Mouse (Mus musculus): ENCODE measurements around the gene Eomes.

DNA sequence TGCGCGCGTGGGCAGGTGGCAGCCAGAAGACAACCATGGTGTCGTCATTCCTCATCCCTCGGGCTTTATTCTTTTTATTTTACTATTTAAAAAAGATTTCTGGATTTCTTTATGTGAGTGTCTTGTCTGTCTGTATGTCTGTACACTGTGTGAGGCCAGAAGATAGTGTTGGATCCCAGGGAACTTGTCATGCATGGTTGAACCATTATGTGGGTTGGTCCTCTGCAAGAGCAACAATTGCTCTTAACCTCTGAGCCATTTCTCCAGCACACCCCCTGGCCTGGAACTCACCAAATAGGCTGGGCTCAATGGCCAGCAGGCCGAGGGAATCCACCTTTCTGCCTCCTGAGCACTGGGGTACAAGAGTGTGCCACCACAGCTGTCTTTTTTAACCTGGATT is 29.5 kb downstream of the Eomes start:
- TF ChIP-seq POLR2A (IDR thresholded peaks at IDR 0.05; ENCODE audit: low read depth, low read length) (no peak), CTCF (conservative IDR thresholded peaks at IDR 0.05; ENCODE audit: insufficient read depth, insufficient read length, low read depth, low read length) (no peak)

Measured in kidney, adult 2 months (tissue).